Mouse (Mus musculus) common myeloid progenitor, adult 5-6 weeks (primary cell): Measurements from ENCODE around the gene Camta2. TPM values are rescaled to one million over a fixed set of nuclear protein-coding genes. Genes with fewer than 3 reads are reported as not detected.

ENCODE experiments used
- ATAC-seq: replicated peaks from 2 replicates; pipeline ENCODE4 v1.8.0; 2016; ENCODE audit warnings: low read depth, mild to moderate bottlenecking, moderate TSS enrichment, inconsistent platforms; ENCODE audit not compliant: poor library complexity, severe bottlenecking
- total RNA-seq: library from RNA; stranded (forward); fragments of 200-1000, 187-1606 nt; gene quantifications from 2 replicates; pipeline ENCODE4 v1.2.3, GENCODE M21; 2017

Camta2 gene
- total RNA-seq, 1 experiment from 2014 or later, result 5.3 TPM

DNA sequence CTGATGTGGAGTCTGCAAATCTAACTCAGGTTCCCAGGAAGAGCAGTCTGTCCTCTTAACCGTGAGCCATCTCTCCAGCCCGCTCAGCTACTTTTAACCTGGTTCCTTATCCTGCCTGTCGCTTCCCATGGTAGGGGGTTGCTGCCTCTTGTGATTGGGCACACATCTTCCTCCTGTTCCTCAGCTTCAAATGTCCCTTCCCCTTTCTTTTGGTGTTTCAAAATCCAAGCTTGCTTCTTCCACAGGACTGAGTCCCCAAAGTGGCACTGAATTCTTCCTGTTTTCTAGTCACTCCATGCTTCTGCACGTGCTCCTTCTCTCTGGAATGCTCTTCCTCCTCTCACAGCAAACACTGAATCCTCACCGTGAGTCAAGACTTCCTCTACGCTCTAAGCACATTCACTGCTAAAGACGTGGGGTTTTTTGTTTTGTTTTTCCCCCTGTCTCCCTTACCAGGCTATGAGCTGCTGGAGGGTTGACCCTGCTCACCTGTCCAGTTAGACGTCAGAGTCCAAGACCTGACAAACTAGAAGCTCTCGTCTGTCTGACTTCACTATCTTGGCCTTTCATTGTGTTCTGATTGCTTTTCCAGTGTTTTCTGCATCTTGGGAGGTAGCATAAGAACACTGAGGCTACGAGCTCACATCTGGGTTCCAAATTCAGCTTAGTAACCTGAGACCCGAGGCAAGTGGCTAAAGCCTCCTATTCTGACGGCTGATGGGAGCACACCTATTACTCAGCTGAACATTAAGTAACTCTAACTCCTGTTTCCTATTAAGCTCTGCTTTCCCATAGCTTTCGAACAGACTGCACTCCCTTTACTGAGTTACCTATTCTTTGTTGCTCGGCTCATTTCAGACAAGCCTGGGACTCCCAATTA lies 20.4 kb downstream of the Camta2 start:
- no peak for ATAC-seq

GRCm38 (mm10) chr11:70666687-70667086 lies 21.2 kb downstream of the Camta2 start:
- ATAC-seq, result no peak

GRCm38 (mm10) chr11:70664741-70665140 lies 23.2 kb downstream of the Camta2 start:
- ATAC-seq, result no peak

DNA sequence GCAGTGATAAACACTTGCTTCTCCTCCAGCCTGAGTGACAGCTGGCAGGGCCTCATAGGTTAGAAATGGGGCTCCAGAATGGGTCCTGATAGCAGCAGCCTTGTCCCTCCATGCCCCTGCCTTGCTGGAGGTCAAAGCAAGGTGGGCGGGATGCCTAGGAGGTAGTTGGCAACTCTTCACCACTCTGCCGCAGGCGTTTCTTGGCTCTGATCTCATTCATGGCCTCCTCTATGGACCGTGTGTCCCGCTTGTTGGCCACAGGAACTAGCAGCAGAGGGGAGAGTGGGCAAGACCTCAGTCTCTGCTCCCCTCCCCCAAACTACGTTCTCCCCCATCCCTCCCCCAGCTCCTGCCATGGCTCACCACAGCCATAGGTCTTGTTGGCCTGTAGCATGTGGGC lies 23.9 kb downstream of the Camta2 start:
- ATAC-seq, result no peak

- no peak for ATAC-seq
Measured at GRCm38 (mm10) chr11:70663101-70663500, 24.8 kb downstream of the Camta2 start.

- ATAC-seq, result no peak
Measured at GRCm38 (mm10) chr11:70660571-70660970, 27.3 kb downstream of the Camta2 start.

GRCm38 (mm10) chr11:70658942-70659341 lies 29.0 kb downstream of the Camta2 start:
- no peak for ATAC-seq

DNA sequence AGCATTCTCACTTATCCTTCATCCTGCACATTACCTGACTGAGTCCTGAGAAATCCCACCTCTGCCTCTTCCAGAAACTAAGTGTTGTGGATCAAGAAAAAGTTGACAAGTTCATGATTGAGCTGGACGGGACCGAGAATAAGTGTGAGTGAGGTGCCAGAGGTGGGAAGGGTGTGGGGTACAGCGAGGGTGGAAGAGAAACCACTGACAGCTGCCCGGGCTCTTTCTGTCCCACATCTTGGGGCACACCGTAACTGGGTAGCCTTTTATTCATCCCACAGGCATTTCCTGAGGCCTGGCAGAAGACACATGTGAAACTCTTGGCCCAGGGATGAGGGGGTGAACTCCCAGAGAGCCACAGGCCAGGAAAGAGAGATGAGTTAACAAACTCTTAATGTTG lies 29.4 kb downstream of the Camta2 start:
- ATAC-seq, result no peak

- ATAC-seq, result no peak
Measured at GRCm38 (mm10) chr11:70657991-70658390, 29.9 kb downstream of the Camta2 start.

DNA sequence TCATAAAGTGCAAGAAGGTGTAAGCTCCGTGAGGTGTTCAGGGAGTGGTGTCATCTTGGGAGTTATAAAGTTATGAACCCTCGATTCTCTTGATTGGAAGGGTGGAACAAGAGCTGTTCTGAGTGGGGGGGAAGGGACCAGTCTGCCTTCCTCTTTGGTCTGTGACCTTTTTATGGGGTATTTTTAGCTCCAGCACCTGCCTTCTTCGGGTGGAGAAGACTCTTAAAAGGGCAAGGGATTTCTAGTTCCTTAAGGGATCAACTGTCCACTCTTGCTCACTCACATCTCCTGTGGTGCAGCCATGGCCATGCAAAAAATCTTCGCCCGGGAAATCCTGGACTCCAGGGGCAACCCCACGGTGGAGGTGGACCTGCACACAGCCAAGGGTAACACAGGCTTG lies 30.3 kb downstream of the Camta2 start:
- no peak for ATAC-seq

- no peak for ATAC-seq
Measured at GRCm38 (mm10) chr11:70656964-70657363, 30.9 kb downstream of the Camta2 start, which contains the start of gene Eno3. TSS of gene Eno3 (plus strand) at chr11:70657202.

GRCm38 (mm10) chr11:70656456-70656927 lies 31.4 kb downstream of the Camta2 start:
- ATAC-seq, result no peak

GRCm38 (mm10) chr11:70655571-70656455 lies 32.1 kb downstream of the Camta2 start:
- no peak for ATAC-seq

DNA sequence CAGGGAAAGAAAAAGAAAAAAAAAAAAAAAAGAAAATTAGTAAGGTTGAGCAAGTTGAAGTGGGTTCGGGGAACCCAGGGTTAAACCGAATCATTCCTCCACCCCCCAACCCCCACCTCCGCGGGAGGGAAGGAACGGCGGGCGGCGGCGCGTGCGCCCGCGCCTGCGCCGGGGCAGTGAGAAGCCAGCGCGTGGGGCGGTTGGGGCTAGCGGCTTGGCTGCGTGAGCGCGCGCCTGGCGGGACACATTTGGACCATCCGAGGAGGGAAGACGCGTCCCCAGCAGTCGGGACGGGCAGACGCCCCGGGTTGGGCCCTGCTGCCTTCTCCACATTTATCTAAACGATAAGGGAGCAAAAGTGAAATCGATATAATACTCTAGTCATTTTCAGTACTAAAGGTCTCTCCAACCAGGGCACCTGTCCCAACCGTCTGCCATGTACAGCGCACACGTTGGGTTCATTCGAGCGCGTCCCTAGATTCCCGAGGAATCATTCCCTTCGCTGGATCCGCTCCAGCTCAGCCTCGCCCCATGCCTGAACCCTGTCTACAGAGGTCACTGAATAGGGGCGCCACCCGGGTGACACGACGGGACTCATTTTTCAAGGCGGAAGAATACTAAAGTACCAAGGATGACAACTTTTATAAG lies 32.9 kb downstream of the Camta2 start:
- peak; percentile 23 for ATAC-seq

DNA sequence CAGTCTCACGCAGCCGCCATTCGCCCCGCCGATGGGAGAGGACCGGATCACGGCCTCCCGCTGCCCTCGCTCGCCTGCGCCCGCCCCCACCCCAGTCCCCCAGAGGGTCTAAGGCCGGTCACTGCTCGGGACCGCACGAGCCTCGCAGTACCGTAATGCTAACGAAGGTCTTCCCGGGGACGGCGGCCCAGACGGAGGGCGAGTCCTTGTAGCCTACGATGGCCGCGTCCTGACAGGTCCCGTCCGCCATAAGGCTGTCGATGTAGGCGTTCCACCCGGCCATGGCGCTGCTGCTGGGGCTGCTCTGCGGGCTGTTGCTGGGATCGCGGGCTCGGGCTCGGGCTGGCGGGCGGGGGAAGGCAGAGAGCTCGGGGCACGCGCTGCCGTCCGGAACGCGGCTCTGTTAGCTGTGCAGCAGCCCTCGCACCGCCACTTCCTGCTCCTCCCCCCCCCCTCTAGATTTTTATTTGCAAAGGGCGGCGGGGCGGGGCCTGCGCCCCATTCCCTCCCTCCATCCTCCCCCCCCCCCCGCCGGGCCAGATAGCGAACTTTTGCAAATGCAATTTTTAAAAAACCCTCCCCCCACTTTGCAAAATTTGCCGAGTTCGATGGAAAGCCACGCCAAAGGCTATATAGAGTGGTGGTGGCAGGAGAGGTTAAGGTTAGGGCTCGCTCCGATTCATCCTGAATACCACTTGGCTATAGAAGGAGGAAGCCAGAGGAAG lies 33.5 kb downstream of the Camta2 start, which contains the start of gene Pfn1:
TSS of gene Pfn1 (minus strand) at position 447 of the 725 bp plus-strand sequence.
- peak; percentile 19 for ATAC-seq

DNA sequence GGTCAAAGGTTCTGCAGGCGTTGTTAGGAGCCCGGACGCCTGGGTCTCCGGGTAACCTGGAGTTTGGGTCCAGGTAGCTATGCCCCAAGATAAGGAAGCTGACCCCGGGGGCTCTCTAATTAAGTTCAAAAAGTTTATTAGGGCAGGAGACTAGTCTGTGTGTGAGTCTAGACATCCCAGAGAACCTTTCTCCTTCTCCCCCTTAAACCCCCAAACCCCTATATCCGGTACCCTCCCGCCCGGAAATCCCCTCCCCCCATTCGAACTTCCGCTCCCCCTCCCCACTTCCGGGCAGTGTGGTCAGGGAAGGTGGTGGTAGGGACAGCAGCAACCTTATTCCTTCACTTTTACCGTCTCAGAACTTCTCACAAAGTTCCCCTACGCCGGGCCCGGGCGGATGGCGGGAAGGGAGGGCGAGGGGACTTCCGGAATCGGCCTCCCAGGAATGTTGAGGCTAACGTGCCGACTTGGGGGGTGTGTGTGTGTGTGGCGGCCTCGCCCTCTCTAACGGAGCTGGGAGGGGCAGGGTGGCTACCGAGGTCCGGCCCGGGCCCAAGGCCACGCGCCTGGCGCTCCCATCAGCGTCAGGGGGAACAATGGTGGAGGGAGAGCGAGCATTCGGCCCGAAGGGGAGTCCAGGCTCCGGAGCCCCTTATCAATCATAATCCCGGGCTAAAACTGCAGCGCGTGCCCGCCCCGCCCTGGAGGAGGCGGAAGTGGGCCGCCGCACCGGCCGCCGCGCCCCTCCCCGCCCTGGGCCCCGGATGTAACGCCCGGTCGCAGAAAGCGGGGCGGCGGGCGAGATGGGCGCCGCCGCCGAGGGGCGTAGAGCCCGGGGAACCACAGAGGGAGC lies 34.3 kb downstream of the Camta2 start:
- no peak for ATAC-seq

- ATAC-seq, result no peak
Measured at GRCm38 (mm10) chr11:70652884-70653344, 35.0 kb downstream of the Camta2 start.

- ATAC-seq, result no peak
Measured at GRCm38 (mm10) chr11:70652029-70652883, 35.6 kb downstream of the Camta2 start.
